Mouse (Mus musculus) gastrocnemius, adult 8-10 months (tissue): Measurements from ENCODE around the gene Glb1l. TPM values are rescaled to one million over a fixed set of nuclear protein-coding genes. Genes with fewer than 3 reads are reported as not detected.

Experiments
- DNase-seq, 2 experiments: peaks; one replicate each; pipeline ENCODE4 v3.0.0; 2022; ENCODE audit warnings: low spot score in 2 of 2
- total RNA-seq, 4 experiments: library from RNA; stranded (reverse); gene quantifications; 2 replicates each; pipeline ENCODE4 v1.2.4; 2022

Glb1l gene
- total RNA-seq, 4 experiments from 2014 or later = 0.73 to 2.3 (median 1.3) TPM

DNA sequence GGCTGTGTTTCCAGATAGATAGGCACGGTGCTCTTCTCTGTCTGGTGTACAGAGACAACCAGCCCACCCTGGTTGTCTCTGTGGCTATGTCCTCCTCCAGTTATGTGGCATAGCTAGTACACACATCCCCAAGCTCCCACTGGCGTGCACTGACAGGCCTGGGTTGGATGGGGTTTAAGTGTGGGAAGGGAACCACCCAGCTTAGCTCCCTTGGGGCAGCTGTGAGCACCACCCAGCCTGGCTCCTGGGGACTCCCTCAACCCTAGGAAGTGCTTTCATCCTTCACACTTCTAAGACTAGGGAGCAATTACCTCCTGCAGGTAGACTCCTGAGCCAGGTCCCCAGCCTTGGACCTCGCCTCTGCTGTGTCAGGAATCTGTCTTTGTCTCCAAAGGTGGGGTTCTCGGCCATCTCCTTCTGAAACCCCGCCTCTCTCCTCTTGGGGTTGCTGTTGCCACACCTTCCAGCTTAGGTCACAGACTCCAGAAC lies 21.1 kb upstream of the Glb1l start, which contains the start of gene A630095N17Rik:
Gene A630095N17Rik (minus strand): TSS at position 439 of the 489 bp plus-strand sequence.
- no peak for DNase-seq

DNA sequence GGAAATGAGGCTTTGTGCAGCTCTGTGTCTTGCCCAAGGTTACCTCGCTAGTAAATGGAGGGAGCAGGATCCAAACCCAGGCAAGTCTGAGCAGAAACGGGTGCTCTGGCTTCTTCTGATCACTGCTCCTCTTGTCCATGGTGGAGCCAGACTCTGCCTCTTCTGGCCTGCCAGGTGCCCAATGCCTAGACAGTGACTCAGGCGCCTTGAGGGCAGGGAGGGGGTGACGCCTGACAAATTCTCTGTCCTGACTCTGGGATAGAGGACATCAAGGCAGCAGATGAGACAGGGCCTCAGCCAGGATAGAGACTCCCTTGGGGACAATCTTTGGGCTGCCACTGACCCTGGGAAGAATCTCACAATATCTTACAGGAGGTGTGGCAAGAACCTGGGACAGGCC lies 20.6 kb upstream of the Glb1l start:
- no peak for DNase-seq

DNA sequence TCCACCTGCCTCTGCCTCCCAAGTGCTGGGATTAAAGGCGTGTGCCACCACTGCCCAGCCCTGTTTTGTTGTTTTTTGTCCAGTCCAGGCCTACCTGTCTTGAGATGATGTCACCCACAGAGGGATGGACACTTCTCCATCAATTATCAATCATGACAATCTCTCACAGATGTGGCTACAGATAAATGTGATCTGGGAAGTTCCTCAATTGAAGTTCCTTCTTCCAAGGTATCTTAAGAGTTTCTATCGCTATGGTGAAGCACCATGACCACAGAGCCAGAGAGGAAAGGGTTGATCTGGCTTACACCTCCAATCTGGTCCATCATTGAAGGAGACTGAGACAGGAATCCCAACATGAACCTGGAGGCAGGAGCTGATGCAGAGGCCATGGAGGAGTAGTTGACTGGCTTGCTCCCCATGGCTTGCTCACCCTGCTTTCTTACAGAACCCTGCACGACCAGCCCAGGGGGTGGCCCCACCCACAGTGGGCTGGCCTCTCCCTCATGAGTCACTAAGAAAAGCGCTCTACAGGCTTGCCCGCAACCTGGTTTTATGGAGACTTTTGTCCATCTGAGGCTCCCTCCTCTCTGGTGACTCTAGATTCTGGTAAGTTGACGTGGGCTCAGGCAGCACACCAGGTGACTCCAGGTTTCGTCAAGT lies 19.9 kb upstream of the Glb1l start:
- DNase-seq = no peak

DNA sequence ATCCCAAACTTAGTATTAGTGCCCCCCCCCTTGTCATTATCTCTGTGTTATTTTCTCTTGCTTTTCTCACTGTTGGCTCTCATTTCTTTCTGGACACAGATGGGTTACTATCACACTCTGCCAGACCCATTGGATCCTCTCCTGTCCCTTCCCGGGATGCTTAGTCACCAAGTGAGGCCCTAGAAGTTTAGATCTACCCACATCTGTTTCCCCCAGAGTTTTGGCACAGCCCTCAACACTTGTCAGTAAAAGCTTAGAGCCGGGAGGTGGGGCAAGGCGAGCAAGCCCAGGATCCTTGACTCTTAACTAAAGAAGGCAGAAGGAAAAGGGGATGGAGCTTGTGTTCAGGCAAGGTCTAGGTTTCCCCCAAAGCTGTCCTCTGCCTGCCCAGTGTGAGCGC lies 18.5 kb upstream of the Glb1l start:
- DNase-seq = no peak

DNA sequence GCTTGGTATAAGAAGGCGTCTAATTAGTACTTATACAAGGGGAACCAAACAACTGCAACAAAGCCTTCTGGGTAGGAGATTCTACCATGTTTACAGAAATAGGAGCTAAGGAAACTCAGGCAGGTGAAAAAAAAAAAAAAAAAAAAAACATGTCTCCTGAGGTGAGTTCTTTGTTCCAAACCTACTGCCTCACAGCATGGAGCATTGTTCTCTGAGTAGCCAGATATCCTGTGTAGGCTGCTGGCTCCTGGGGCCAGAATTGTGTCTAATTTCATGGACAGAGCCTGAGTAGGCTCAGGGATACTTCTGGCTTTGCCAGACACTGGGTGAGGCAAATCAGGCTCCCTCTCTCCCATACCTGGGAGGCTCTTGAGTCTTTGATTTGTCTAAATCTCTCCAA lies 17.0 kb upstream of the Glb1l start:
- DNase-seq = no peak

DNA sequence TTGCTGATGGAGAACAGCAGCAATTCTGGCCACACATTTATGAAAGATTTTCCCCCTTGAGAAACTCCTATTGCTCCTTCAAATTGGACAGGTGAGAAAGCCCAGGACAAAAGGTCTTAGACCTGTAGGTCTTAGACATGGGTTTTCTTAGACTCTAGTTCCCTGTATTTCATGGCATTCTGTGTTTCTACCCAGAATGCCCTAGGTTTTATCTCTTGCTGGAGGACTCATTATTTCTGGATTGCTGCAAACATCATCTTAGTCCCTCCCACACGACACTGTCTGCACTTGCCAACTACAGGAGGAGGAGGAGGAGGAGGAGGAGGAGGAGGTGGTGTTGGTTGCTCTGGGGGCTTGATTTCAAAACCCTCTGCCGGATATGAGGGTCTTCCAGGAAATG lies 15.5 kb upstream of the Glb1l start:
- no peak for DNase-seq

DNA sequence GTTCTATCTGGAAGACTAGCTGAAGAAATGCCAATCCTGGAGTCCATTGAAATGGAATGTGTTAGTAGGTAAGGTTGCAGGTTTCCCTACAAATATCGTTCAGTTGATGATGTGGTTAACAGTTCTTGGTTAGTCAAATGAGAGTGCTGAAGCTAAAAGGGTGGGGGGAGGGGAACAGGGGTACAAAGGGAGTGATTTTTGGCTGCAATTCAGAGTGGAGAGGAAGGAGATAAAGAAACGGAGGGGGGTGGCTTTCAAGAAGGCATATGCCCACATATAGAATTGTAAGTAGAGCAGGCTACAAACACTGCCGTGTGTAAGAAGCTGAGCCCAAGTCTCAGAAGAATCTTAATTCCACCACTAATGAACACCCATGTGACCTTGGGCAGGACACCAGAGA lies 14.9 kb upstream of the Glb1l start:
- DNase-seq = no peak

DNA sequence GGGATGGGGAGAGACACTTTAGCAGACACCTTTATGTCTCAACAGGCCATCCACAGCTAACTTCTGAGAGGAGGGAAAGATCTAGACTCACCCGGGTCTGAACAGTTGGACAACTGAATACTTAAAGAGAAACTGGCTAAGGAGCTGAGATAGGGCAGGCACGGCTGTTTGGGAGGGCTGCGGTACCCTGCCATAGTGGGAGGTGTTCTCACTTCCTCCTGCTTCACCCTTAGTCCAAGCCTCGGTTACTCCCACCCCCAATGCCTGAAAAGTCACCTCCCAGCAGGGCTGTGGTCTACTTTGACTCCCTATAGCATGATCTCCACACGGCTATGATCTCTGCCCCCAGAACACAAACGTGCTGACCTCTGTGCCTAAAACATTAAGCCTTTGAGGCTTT lies 12.9 kb upstream of the Glb1l start:
- no peak for DNase-seq

DNA sequence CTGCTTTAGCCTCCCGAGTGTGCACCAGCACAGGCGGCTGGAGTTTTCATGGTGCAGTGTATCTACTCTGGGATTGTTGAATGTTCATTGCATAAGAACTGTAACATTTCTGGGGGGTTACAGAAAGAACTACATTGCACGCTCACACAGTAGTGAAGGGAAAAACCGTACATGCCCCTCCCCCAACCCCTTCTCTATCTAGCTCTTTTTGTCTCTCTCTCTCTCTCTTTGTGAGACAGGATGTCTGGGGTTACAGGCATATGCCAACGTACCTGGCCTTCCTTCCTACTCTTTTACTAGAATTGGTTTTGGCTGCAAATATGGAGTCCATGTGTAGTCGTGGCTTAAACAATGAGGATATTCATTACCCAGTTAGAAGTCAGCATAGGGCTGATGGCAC lies 12.3 kb upstream of the Glb1l start:
- DNase-seq = no peak

DNA sequence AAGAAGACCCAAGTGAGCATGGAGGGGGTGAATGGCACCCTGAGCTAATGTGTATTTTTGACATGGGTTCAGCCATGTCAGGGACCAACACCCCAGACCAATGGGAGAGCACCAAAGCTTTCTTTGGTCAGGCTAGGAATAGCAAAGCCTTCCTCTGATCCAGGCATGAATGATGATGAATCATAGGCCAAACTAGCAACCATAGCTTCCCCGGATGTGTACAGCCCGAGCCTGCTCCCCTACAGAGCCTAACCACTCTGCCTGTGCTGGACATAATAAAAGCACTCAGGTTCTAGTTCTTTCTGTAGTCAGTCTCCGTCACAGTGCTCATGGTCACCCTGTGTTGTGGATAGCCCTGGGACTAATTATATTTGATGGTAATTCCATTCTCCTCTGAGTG lies 10.9 kb upstream of the Glb1l start:
- DNase-seq = no peak

DNA sequence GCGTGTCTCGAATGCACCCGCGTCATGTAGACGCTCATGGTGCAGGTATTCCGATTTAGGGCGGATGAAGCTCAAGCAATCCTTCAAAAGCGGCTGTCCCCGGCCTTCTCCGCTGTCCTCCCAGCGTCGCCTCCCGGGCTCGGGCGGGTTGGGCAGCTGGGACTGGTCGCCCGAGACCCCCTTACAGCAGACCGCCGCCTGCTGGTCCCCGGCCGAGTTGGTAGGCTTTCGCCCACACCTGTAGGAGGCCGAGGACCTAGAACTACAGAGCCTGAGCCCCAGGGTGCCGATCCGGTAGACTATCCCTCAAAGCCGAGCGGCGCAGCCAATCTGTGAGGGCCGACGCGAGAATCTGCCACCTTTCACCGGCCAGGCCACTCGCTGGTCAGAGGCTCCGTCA lies 8.9 kb upstream of the Glb1l start, which contains the start of gene Tuba4a:
Gene Tuba4a (minus strand): TSS at position 335 of the 400 bp plus-strand sequence.
- no peak for DNase-seq

DNA sequence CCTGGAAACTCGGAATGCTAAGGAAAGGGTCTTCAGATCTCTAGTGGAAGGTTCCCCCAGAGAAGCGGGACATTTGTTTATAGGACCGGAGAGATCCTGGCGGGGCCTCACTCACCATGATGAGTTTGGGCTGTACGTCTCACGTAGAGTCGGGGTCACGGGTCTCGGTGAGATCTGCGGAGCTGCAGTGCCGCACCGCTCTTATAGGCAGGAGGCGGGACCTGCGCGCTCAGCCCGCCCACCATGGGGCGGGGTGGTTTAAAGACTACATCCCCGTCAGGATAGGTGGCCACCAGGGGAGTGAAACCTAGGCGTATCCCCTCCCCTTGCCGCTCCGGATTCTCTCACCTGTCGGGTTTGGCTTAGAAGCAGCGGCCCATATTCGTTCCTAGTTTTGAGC lies 8.5 kb upstream of the Glb1l start:
- DNase-seq = peak; percentile 90 to 92

DNA sequence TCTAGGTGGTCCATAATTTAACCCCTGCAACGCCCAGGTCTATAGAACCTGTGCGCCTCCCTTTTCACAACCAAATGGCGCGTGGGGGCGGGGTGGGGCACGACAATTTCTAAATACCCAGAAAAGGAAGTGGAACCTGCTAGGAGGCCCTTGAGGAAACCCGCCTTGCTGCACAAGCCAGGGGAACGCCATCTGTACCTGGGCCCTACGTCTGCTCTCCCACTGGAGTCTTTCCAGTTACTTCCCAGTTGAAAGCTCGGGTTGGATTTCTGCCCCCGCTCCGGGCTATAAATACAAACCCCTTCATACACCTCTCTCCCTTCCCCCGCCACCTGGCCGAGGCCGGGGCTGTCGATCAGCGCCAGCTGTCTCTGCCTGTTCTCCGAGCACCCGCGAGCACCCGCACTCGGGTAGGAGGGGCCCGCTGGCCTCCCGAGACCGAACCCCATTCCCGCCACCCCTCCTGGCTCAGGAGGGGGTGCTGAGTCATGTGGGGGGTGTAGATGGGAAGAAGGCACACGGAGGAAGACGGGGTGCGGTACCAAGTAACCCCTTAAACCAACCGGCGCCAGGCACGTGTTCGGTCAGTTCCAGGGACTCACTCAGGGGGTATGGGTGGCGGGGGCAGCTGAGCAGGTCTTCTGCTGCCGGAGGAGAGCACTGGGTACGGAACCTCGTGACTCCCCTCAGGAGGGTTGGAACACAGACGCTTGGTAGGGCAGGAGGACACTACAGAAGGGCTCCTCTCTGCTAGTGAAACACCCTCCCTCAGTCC lies 7.8 kb upstream of the Glb1l start:
- DNase-seq = peak; percentile 88 to 94

DNA sequence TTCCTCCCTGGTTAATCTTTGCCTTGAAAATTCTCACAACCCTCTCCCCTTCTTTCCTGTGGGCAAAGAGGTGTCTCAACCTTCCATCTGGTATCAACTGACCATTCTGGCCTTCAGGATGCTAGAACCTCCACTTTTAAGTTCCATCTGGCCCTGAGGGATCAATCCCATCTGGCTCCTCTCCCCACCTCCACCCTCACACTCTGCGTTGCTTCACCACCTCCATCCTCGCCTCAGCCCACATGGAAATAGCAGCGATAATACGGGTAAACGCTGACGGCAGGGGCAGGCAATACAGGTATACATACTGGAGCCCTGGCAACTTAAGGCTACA lies 7.2 kb upstream of the Glb1l start:
- no peak for DNase-seq

DNA sequence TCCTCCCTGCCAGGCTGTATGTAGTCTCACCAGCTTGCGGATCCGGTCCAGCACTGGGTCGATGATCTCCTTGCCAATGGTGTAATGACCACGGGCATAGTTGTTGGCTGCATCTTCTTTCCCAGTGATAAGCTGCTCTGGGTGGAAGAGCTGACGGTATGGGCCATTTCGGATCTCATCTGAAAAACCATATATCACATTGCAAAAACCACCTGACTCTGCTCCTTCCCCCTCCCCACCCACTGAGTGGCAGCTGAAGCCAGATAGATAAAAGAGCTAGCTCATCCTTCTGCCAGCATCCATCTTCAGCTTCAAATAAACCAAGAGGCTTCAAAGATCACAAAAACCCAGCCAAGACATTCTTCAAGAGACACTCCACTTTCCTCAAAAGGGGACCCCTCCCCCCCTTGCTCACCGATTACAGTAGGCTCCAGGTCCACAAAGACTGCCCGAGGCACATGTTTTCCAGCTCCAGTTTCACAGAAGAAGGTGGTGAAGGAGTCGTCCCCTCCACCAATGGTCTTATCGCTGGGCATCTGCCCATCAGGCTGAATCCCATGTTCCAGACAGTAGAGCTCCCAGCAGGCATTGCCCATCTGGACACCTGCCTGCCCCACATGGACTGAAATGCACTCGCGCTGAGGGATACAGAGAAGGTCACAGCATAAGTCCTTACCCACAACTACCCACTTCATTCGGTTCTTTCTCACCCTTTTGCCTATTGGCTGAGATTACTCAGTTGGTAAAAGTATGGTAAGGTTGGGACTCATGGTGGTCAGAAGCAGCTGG lies 6.4 kb upstream of the Glb1l start:
- DNase-seq = peak; percentile 64 to 76

DNA sequence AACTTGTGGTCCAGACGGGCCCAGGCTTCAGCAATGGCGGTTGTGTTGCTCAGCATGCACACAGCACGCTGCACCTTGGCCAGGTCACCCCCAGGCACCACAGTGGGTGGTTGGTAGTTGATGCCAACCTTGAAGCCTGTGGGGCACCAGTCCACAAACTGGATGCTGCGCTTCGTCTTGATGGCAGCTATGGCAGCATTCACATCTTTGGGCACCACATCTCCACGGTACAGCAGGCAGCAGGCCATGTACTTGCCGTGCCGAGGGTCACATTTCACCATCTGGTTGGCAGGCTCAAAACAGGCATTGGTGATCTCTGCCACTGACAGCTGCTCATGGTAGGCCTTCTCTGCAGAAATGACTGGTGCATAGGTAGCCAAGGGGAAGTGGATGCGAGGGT lies 5.2 kb upstream of the Glb1l start:
- DNase-seq = peak; percentile 59 to 64

DNA sequence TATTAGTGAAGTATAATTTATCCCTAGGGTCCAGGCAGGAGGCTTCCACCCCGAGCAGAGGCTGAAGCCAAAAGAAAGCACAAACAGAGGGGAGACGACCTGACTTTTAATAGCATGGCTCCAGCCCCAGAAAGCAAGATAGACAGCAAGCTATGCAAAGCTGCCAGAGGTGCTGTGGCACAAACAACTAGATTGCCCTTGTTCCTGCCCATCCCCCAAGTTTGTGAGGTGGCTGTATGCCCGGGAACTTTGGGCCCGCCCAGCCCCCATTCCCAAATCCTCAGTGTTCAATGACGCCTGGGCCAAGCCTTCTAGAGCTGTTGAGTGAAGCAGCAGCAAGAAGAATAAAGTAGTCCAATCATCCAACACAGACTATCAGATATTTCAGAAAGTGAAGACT lies 4.3 kb upstream of the Glb1l start:
- peak in 1 of 2 experiments; percentile 47 for DNase-seq

DNA sequence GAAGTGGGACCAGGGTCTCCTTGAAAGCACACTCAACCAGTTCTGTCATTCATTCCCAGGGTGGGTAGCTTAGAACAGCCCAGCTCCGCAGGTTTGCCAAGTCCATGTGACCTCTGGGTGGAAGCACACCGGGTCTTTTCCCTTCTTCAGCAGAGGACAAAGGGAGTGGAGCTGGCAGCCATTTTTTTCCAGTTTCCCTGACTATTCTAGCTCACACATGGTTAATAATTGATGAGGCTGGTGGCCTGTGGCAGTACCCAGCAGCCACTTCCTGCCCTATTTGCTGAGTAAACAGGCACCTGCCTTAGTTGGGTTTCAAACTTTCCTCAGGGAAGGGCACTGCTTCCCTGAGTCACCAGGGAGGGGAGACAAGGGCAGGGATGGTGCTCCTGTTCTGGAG lies 3.8 kb upstream of the Glb1l start:
- no peak for DNase-seq

DNA sequence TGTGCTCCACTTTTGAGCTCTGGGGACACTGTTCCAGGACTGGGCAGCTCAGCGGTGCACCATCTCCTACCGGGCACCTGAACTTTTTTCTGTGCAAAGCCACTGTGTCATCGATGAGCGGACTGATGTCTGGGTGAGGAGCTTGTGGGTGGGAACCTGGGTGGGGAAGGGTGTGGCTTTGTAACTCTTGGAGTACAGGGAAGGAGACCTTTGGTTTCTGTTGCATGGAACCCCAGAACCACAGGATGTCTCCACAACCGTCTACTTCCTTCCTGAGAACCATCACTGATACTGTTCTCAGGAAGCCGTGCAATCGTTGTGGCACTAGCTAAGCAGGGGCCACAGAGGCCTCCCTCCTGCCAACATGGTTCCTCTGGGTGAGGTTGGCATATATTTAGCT lies 2.5 kb upstream of the Glb1l start:
- no peak for DNase-seq

DNA sequence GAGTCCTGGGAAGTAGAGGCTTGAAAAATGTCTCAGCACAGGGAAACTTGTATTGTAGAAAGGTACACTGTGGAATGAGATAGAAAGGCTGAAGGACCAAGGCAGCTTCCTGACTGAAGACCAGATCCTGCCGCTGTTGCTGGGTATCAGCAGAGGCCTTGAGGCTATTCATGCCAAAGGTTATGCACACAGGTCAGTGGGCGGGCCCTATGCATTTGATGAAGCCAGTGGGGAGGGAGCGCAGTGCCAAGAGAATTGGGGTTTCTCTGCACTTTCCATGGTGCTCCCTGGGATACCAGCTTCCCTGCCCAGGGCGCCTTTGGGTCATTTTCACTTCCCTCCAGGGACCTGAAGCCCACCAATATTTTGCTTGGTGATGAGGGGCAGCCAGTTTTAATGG lies 1.9 kb upstream of the Glb1l start:
- DNase-seq = no peak

DNA sequence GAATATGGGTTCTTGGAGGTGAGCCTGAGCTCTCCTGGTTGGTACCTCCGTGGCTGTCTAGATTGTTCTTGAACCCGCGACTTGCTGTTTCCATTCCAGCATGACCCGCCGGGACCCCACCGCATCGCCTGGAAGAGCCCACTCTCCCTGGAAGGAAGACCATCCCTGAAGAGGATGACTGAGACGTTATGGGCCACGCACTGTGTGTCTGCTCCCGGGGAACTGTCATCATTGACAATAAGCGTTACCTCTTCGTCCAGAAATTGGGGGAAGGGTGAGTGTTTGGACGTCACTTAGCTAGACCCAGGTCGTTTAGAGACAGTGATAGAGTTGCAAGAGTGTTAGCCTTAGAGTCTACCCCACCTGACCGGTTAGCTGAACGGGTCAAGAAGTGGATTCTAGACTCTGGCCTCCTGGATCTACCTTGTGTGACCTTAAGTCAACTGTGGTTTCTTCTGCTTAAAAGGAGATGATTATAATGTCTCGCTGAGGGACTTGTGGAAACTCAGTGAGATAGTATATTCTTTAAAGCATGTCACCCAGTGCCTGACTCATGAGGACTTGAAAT lies 612 bp upstream of the Glb1l start:
- DNase-seq = no peak
